Comparison of ENCODE assay signal across 15 mouse cellular contexts in genomic region chr8:105504617-105505016, GRCm38 (mm10). TPM values are rescaled to one million over a fixed set of nuclear protein-coding genes. Genes with fewer than 3 reads are reported as not detected.
DNase-seq lines count a peak whose midpoint lies in the region; ATAC-seq and TF ChIP-seq lines count a peak whose summit lies in the region.
"Had no signal": no experiment of that assay in that cellular context is flagged by ENCODE, and none has a peak within 500 bp of the region (broad histone marks: within the 10 kb centered on the region; RNA-seq: fewer than 3 reads in every experiment).

No protein-coding gene starts in this region.

- H3ac ChIP-seq in myocyte (ENCODE audit: control insufficient read depth, insufficient read length): no peak overlapping the region

- no peak for TF ChIP-seq CTCF in liver, adult 2 months (IDR thresholded peaks at IDR 0.05; ENCODE audit: low read depth, low read length)

- no peaks in the 10 kb centered on the region for H3K27me3 ChIP-seq in heart, embryonic 12.5 days (replicated peaks)
- H3K27me3 ChIP-seq in liver, adult 2 months (ENCODE audit: control insufficient read depth, insufficient read depth, low read length): no peaks in the 10 kb centered on the region
- H3K27me3 ChIP-seq in liver, embryonic 11.5 days (replicated peaks; ENCODE audit: control insufficient read depth, insufficient read depth, low read length): no peaks in the 10 kb centered on the region
- no peaks in the 10 kb centered on the region for H3K27me3 ChIP-seq in myocyte (ENCODE audit: control insufficient read depth, insufficient read depth, insufficient read length)

- H3K9me3 ChIP-seq in heart, embryonic 12.5 days (replicated peaks): no peaks in the 10 kb centered on the region
- H3K9me3 ChIP-seq in liver, embryonic 11.5 days (ENCODE audit: control insufficient read depth, low read length): no peaks in the 10 kb centered on the region
- H3K9me3 ChIP-seq: liver, embryonic 12.5 days had no signal

- no peak for TF ChIP-seq POLR2A in liver, adult 2 months (IDR thresholded peaks at IDR 0.05; ENCODE audit: extremely low read depth, insufficient read depth, low read length)
- no peak for TF ChIP-seq POLR2A in myocyte (IDR thresholded peaks at IDR 0.05; ENCODE audit: insufficient read length, low read depth)

- H3K4me1 ChIP-seq in heart, embryonic 12.5 days (replicated peaks): peaks cover 10% of the 10 kb centered on the region
- no peaks in the 10 kb centered on the region for H3K4me1 ChIP-seq in liver, adult 2 months (ENCODE audit: control insufficient read depth, insufficient read depth, low read length)
- H3K4me1 ChIP-seq in liver, embryonic 11.5 days (replicated peaks; ENCODE audit: control insufficient read depth, insufficient read depth, low read length): no peaks in the 10 kb centered on the region; the same call in none of the 2 replicates

- H3K4me2 ChIP-seq in heart, embryonic 12.5 days: no peak overlapping the region
- no peak overlapping the region for H3K4me2 ChIP-seq in liver, embryonic 11.5 days
- H3K4me2 ChIP-seq in myocyte (ENCODE audit: low read depth): no peak overlapping the region
- H3K4me2 ChIP-seq: liver, embryonic 12.5 days had no signal

- no peak overlapping the region for H3K4me3 ChIP-seq in heart, embryonic 12.5 days
- H3K4me3 ChIP-seq in liver, adult 2 months (ENCODE audit: insufficient read depth, low read depth, low read length): no peak overlapping the region; the same call in 1 of the 2 replicates
- H3K4me3 ChIP-seq in liver, embryonic 11.5 days (ENCODE audit: low read depth, low read length): no peak overlapping the region
- no peak overlapping the region for H3K4me3 ChIP-seq in myocyte
- H3K4me3 ChIP-seq: liver, embryonic 12.5 days had no signal

- no peak for ATAC-seq in heart, embryonic 12.5 days (ENCODE audit: insufficient number of reproducible peaks, low FRiP score)
- no peak for ATAC-seq in liver, embryonic 11.5 days (replicated peaks; ENCODE audit: low FRiP score)
- ATAC-seq in granulocyte monocyte progenitor cell, adult 5-6 weeks (replicated peaks; ENCODE audit: poor library complexity, severe bottlenecking): peak; percentile 46
- ATAC-seq: CD4-positive, CD25-positive, alpha-beta regulatory T cell, adult 4 months; liver, embryonic 12.5 days had no signal

- H3K9ac ChIP-seq in heart, embryonic 12.5 days: no peak overlapping the region
- no peak overlapping the region for H3K9ac ChIP-seq in liver, adult 2 months (ENCODE audit: low read depth, low read length)
- no peak overlapping the region for H3K9ac ChIP-seq in liver, embryonic 11.5 days (ENCODE audit: low read depth, low read length)
- H3K9ac ChIP-seq: liver, embryonic 12.5 days had no signal

- H3K79me2 ChIP-seq in liver, adult 2 months (ENCODE audit: control insufficient read depth, insufficient read depth, low read length): no peaks in the 10 kb centered on the region
- H3K79me2 ChIP-seq in myocyte (ENCODE audit: control insufficient read depth, insufficient read depth): no peaks in the 10 kb centered on the region

- no peaks in the 10 kb centered on the region for H3K36me3 ChIP-seq in heart, embryonic 12.5 days
- no peaks in the 10 kb centered on the region for H3K36me3 ChIP-seq in liver, adult 2 months (ENCODE audit: control insufficient read depth, insufficient read depth, low read length)
- H3K36me3 ChIP-seq in liver, embryonic 11.5 days (ENCODE audit: control insufficient read depth, insufficient read depth, low read length): no peaks in the 10 kb centered on the region
- no peaks in the 10 kb centered on the region for H3K36me3 ChIP-seq in myocyte (ENCODE audit: control insufficient read depth, insufficient read depth)
- H3K36me3 ChIP-seq: liver, embryonic 12.5 days had no signal

- WGBS in heart, embryonic 12.5 days: 78% methylated on average over 3 of the region's 3 CpGs
- WGBS in liver, adult 2 months: 80% methylated on average over 3 of the region's 3 CpGs
- WGBS in liver, embryonic 11.5 days: 80% methylated on average over 3 of the region's 3 CpGs

- DNase-seq in heart, adult 9 months (ENCODE audit: low spot score in 2 of 2): peak; percentile 42 to 67
- peak; percentile 29 for DNase-seq in liver, adult 2 months (ENCODE audit: extremely low read depth, low read depth, low spot score)
- no peak for DNase-seq in liver, embryonic 11.5 days (ENCODE audit: low spot score)
- no peak for DNase-seq in layer of hippocampus, adult 8-10 months (ENCODE audit: low spot score in 2 of 2)
- DNase-seq: adrenal gland, adult 2 months; cerebellum, postnatal 36 days; gastrocnemius, postnatal 36 days; right cerebral cortex, adult 18-20 months had no signal

- no peak overlapping the region for H3K27ac ChIP-seq in heart, embryonic 12.5 days (ENCODE audit: poor library complexity, severe bottlenecking)
- peak overlapping the region; percentile 65 for H3K27ac ChIP-seq in liver, adult 2 months (replicated peaks; ENCODE audit: insufficient read depth, low read depth, low read length)
- no peak overlapping the region for H3K27ac ChIP-seq in liver, embryonic 11.5 days (ENCODE audit: low read depth, low read length)
- H3K27ac ChIP-seq: liver, embryonic 12.5 days had no signal

TF ChIP-seq in myocyte, 11 proteins besides CTCF, POLR2A, EP300 and RAD21:
- TF ChIP-seq CEBPB (IDR thresholded peaks at IDR 0.05; ENCODE audit: insufficient read depth, poor library complexity, severe bottlenecking) (peak; percentile 68), POLR2AphosphoS2 (IDR thresholded peaks at IDR 0.05; ENCODE audit: insufficient read length, low read depth) (no peak), USF1 (IDR thresholded peaks at IDR 0.05; ENCODE audit: low read depth) (no peak)
TF ChIP-seq in myocyte: peak in this region for 1.

RNA-seq across cellular contexts. Expression of gene Zdhhc1, which starts 7.9 kb away (rescaled TPM):
- polyA plus RNA-seq in heart, embryonic 12.5 days (2016; fragmentation: Nextera tagmentation; extraction: Ambion mirVana): 23.1 and 23.3 TPM in 2 replicates
- 1.9 and 2.3 TPM in 2 replicates for total RNA-seq in liver, adult 2 months (2014; rRNA removed)
- 2.3 and 4.5 TPM in 2 replicates for polyA plus RNA-seq in liver, adult 2 months (2012; rRNA removed)
- 6.4 and 8.9 TPM in 2 replicates for polyA plus RNA-seq in liver, embryonic 11.5 days (2014; fragmentation: Nextera tagmentation; extraction: Ambion mirVana)
- total RNA-seq in granulocyte monocyte progenitor cell, adult 5-6 weeks (2014; fragmentation: Nextera tagmentation): 1.8 and 10.4 TPM in 2 replicates
- total RNA-seq in granulocyte monocyte progenitor cell, adult 5-6 weeks (2017): 3.6 and 4.6 TPM in 2 replicates
- 17.3 TPM for polyA plus RNA-seq in myocyte (2012; fragmentation: generic; extraction: Trizol)
- total RNA-seq in layer of hippocampus, adult 8-10 months (2022): 10 to 100 TPM; 35.1 to 41.2 (median 40.8) TPM

RNA-seq across cellular contexts. Expression of gene Hsd11b2, which starts 13.9 kb away (rescaled TPM):
- 1.7 and 1.9 TPM in 2 replicates for polyA plus RNA-seq in heart, embryonic 12.5 days (2016; fragmentation: Nextera tagmentation; extraction: Ambion mirVana)
- not detected in 2 replicates for total RNA-seq in liver, adult 2 months (2014; rRNA removed)
- polyA plus RNA-seq in liver, adult 2 months (2012; rRNA removed): 0.09 and 0.12 TPM in 2 replicates
- polyA plus RNA-seq in liver, embryonic 11.5 days (2014; fragmentation: Nextera tagmentation; extraction: Ambion mirVana): 13.8 and 16.4 TPM in 2 replicates
- total RNA-seq in granulocyte monocyte progenitor cell, adult 5-6 weeks (2014; fragmentation: Nextera tagmentation): not detected in 2 replicates
- total RNA-seq in granulocyte monocyte progenitor cell, adult 5-6 weeks (2017): not detected in 2 replicates
- 0.59 TPM for polyA plus RNA-seq in myocyte (2012; fragmentation: generic; extraction: Trizol)
- not detected for total RNA-seq in layer of hippocampus, adult 8-10 months (2022)
- total RNA-seq: monocyte, adult 5-6 weeks; neutrophil, adult 5-6 weeks had no signal
- polyA plus RNA-seq: CD4-positive, CD25-positive, alpha-beta regulatory T cell, adult 4 months had no signal

RNA-seq across cellular contexts. Expression of gene Tppp3, which starts 33.3 kb away (rescaled TPM):
- polyA plus RNA-seq in heart, embryonic 12.5 days (2016; fragmentation: Nextera tagmentation; extraction: Ambion mirVana): 13.8 and 14.4 TPM in 2 replicates
- 0.47 and 0.65 TPM in 2 replicates for total RNA-seq in liver, adult 2 months (2014; rRNA removed)
- 0.51 and 0.80 TPM in 2 replicates for polyA plus RNA-seq in liver, adult 2 months (2012; rRNA removed)
- polyA plus RNA-seq in liver, embryonic 11.5 days (2014; fragmentation: Nextera tagmentation; extraction: Ambion mirVana): 3.1 and 3.2 TPM in 2 replicates
- total RNA-seq in granulocyte monocyte progenitor cell, adult 5-6 weeks (2014; fragmentation: Nextera tagmentation): not detected in 2 replicates
- not detected in 2 replicates for total RNA-seq in granulocyte monocyte progenitor cell, adult 5-6 weeks (2017)
- polyA plus RNA-seq in myocyte (2012; fragmentation: generic; extraction: Trizol): 155 TPM
- 10 to 100 TPM; 42.2 to 55.5 (median 47.9) TPM for total RNA-seq in layer of hippocampus, adult 8-10 months (2022)

Comparison
In these comparisons a context has a peak if more than half of its experiments do, and no peak if none do; other contexts are left out.
1. DNase-seq: peak in heart, adult 9 months (2 of 2) and liver, adult 2 months (single experiment); none in liver, embryonic 11.5 days (single experiment) and layer of hippocampus, adult 8-10 months (0 of 2).
2. RNA of gene Tppp3, which starts 33.3 kb away (polyA plus RNA-seq): 155 TPM in myocyte (single experiment); 13.8 to 14.4 TPM in heart, embryonic 12.5 days, 3.1 to 3.2 TPM in liver, embryonic 11.5 days and 0.51 to 0.80 TPM in liver, adult 2 months; every median in the first group is over 10 times any median in the second.